Mouse (Mus musculus) G1E (cell line): ENCODE data around the gene Ccdc28b. TPM values are rescaled to one million over a fixed set of nuclear protein-coding genes. Genes with fewer than 3 reads are reported as not detected.

Experiments
- ATAC-seq: 2 replicates; pipeline ENCODE4 v1.8.0; 2016; ENCODE audit warnings: mild to moderate bottlenecking; ENCODE audit not compliant: insufficient number of reproducible peaks, poor library complexity, low FRiP score, severe bottlenecking; ENCODE audit errors: extremely low read depth
- DNase-seq: peaks from one replicate; pipeline ENCODE4 v3.0.0; 2012; ENCODE audit warnings: low spot score
- H3K27me3 ChIP-seq: 2 replicates; pipeline ENCODE4 v1.6.1; 2012; ENCODE audit warnings: mild to moderate bottlenecking, low read length, inconsistent platforms; ENCODE audit not compliant: insufficient read depth
- H3K36me3 ChIP-seq: replicated peaks from 2 replicates; pipeline ENCODE3; 2012; ENCODE audit warnings: mild to moderate bottlenecking, inconsistent platforms
- H3K4me1 ChIP-seq: 2 replicates; pipeline ENCODE4 v1.6.1; 2012; ENCODE audit warnings: low read depth, low read length, inconsistent platforms, mixed read lengths; ENCODE audit not compliant: insufficient read depth
- H3K4me3 ChIP-seq: 2 replicates; pipeline ENCODE4 v1.5.1; 2012; ENCODE audit warnings: low read depth, mild to moderate bottlenecking, inconsistent platforms, low read length, moderate library complexity, mixed read lengths
- H3K9me3 ChIP-seq: replicated peaks from 2 replicates; pipeline ENCODE4 v1.6.1; 2012; ENCODE audit warnings: inconsistent platforms
- CTCF ChIP-seq: IDR thresholded peaks from 2 replicates; pipeline ENCODE4 v1.5.1; 2012; ENCODE audit warnings: low read depth, low read length, inconsistent platforms, mixed read lengths
- GATA1 ChIP-seq: IDR thresholded peaks from 2 replicates; pipeline ENCODE4 v1.6.1; 2012; ENCODE audit warnings: borderline replicate concordance, low read length, inconsistent platforms, mixed read lengths
- GATA2 ChIP-seq: IDR thresholded peaks from 2 replicates; pipeline ENCODE4 v1.6.1; 2012; ENCODE audit warnings: low read depth, low read length, inconsistent platforms, borderline replicate concordance
- POLR2AphosphoS5 ChIP-seq: IDR thresholded peaks from 2 replicates; pipeline ENCODE4 v1.6.1; 2012; ENCODE audit warnings: low read depth, low read length, inconsistent platforms; ENCODE audit not compliant: insufficient replicate concordance
- TAL1 ChIP-seq: conservative IDR thresholded peaks from 2 replicates; pipeline ENCODE4 v1.6.1; 2012; ENCODE audit warnings: low read depth, low read length, inconsistent platforms, mixed read lengths
- polyA plus RNA-seq: library from polyadenylated mRNA; stranded (reverse); fragments of >175 nt; gene quantifications from 2 replicates; pipeline ENCODE4 v1.2.3, GENCODE M21; 2012
- total RNA-seq, 2 experiments: library from RNA; stranded (forward) in 1 of 2; stranded (reverse) in 1 of 2; fragments of 200-1000 nt in 1 of 2; fragments of >200 nt in 1 of 2; fragmentation: Nextera tagmentation in 1 of 2; gene quantifications; 2 replicates each; pipeline ENCODE4 v1.2.3; 2014 to 2017

Ccdc28b gene
- total and polyA plus RNA-seq, 3 experiments: 4.8 to 20.7 TPM; not detected in 1

GRCm38 (mm10) chr4:129620419-129621282 lies 3.1 kb downstream of the Ccdc28b start:
- Histone ChIP-seq H3K27me3 (no peaks in the 10 kb centered on the region), H3K4me3 (no peak overlapping the region), H3K9me3 (no peaks in the 10 kb centered on the region), H3K4me1 (peaks cover 70% of the 10 kb centered on the region), H3K36me3 (peaks cover 72% of the 10 kb centered on the region)
- TF ChIP-seq GATA1 (no peak), TAL1 (no peak), CTCF (no peak), GATA2 (no peak), POLR2AphosphoS5 (no peak)
- ATAC-seq (no peak), DNase-seq (no peak)

DNA sequence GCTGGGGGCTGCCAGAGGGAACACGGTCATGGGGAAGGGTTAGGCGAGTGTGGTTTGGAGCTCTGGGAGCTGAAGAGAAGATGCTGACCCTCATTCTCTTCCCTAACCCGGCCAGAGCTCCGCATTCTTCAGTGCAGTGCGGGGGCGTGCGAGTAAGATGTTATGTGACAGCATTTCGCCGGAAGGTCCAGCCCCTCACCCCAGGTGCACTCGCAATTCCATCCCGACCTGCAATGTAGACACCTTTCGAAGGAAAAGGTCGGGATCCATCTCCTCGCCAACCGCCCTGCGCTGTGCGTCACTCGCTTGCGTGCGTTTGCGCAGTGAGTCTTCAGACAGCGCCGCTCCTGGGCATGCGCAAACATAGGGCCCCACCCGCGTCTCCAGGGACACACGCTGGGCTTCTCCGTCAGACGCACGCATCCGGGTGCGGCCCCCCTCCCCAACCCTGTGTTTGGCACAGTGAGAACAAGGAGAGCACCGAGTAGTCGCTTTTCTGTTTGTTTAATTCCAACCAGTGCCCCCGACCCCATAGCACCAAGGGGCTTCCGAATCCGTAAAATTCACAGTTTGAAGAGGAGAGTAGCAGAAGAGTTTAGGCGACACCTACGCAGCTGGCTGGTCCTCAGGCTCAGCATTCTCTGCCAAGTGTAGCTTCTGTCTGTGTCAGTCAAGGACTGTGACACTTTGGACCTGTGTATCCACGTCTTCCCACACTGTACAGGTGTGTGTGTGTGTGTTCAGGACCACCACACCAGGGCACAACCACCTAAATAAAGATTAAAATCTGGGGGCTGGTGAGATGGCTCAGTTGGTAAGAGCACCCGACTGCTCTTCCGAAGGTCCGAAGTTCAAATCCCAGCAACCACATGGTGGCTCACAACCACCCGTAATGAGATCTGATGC lies 4.7 kb downstream of the Ccdc28b start, which contains the start of gene Iqcc:
Gene Iqcc (minus strand): TSS at position 314 of the 906 bp plus-strand sequence.
- Histone ChIP-seq H3K27me3 (no peaks in the 10 kb centered on the region), H3K4me1 (peaks cover 55% of the 10 kb centered on the region), H3K9me3 (no peaks in the 10 kb centered on the region), H3K36me3 (peaks cover 65% of the 10 kb centered on the region), H3K4me3 (peak within 1 kb of the TSS; percentile 84)
- peak; percentile 91 for DNase-seq
- peak; percentile 84 for ATAC-seq
- TF ChIP-seq GATA2 (no peak), GATA1 (no peak), TAL1 (no peak), CTCF (no peak), POLR2AphosphoS5 (no peak)

GRCm38 (mm10) chr4:129618031-129618430 lies 5.7 kb downstream of the Ccdc28b start:
- peaks cover 47% of the 10 kb centered on the region for H3K4me1 ChIP-seq
- H3K36me3 ChIP-seq: peaks cover 66% of the 10 kb centered on the region
- no peaks in the 10 kb centered on the region for H3K27me3 ChIP-seq
- ATAC-seq (no peak), DNase-seq (no peak)
- H3K9me3 ChIP-seq: no peaks in the 10 kb centered on the region
- H3K4me3 ChIP-seq: peak overlapping the region; percentile 84
- no peak for TF ChIP-seq POLR2AphosphoS5
- TF ChIP-seq CTCF: no peak
- TF ChIP-seq GATA2: no peak
- TF ChIP-seq GATA1: no peak
- no peak for TF ChIP-seq TAL1

DNA sequence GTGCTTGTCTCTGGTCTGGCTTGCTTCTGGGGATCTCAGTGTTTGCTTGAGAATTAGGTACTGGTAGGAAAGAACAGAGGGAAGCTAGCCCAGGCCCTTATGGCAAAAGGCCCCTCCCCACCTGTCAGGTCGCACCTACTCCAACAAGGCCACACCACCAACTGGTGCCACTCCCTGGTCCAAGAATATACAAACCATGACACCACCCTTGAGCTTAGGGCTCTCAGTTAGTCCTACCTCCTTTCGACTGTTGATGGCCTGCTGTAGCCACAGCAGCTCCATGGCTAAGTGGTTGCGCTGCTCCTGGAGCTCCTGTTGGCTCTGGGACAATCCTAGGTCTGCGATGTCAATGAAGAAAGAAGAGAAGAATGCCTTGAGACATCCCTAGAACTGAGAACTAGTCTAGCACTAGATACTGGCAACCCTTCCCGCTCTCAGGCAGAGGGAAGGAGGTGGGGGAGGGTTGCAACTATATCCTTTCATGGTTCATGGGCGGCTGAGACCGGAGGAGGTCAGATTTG lies 6.6 kb downstream of the Ccdc28b start:
- peaks cover 63% of the 10 kb centered on the region for H3K36me3 ChIP-seq
- ATAC-seq (no peak), DNase-seq (no peak)
- peaks cover 39% of the 10 kb centered on the region for H3K4me1 ChIP-seq
- H3K9me3 ChIP-seq: no peaks in the 10 kb centered on the region
- TF ChIP-seq GATA1: no peak
- TF ChIP-seq TAL1: no peak
- TF ChIP-seq POLR2AphosphoS5: no peak
- no peak for TF ChIP-seq CTCF
- no peak for TF ChIP-seq GATA2
- H3K4me3 ChIP-seq: no peak overlapping the region
- no peaks in the 10 kb centered on the region for H3K27me3 ChIP-seq

DNA sequence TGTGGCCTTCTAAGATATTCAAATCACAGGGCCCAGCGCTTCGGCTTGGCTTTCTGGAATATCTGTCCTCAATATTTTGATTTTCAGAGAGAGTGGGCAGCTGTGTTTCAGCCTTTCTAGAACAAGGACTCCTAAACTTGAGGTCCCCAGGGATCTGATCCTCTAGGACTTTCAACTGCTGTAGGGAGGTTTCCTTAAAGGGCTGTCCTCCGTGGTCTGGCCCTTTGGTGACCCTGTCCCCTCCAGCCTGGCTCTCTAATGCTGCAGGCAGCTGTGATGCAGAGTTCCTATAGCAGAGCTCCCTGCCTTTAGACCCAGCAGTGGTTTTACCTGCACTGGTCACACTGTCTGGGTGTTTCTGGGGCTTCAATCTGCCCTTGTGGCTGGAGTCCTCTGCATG lies 7.1 kb downstream of the Ccdc28b start:
- ATAC-seq (no peak), DNase-seq (no peak)
- Histone ChIP-seq H3K4me3 (no peak overlapping the region), H3K9me3 (no peaks in the 10 kb centered on the region), H3K36me3 (peaks cover 63% of the 10 kb centered on the region), H3K4me1 (peaks cover 39% of the 10 kb centered on the region), H3K27me3 (no peaks in the 10 kb centered on the region)
- no peak for TF ChIP-seq TAL1
- no peak for TF ChIP-seq GATA2
- no peak for TF ChIP-seq POLR2AphosphoS5
- no peak for TF ChIP-seq CTCF
- TF ChIP-seq GATA1: no peak

DNA sequence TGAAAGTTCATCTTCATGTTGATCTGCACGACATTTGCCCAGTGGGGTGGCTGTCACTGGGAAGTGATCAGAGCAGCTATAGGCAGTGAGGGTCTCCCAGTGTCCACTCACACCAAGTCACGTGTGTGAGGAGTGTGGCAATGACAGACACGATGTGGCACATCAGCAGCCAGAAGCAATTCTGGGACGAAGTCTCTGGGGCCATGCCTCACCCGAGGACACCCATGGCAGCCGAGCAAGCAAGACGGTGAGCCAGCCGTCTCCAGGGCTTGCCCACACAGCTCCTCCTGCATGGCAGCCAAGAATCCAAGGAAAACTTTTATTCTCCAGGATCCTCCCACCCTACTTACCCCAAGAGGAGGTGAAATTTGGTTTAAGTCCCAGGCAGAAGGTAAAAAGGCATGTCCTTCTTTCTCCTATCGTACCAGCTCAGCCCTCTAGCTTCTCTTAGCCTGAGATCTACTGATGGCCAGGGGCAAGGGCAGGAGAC lies 7.9 kb downstream of the Ccdc28b start:
- DNase-seq (no peak), ATAC-seq (no peak)
- Histone ChIP-seq H3K27me3 (no peaks in the 10 kb centered on the region), H3K4me3 (no peak overlapping the region), H3K4me1 (peaks cover 35% of the 10 kb centered on the region), H3K9me3 (no peaks in the 10 kb centered on the region), H3K36me3 (peaks cover 67% of the 10 kb centered on the region)
- TF ChIP-seq TAL1 (no peak), GATA1 (no peak), GATA2 (no peak), POLR2AphosphoS5 (no peak), CTCF (no peak)
